Mouse (Mus musculus) testis, adult 2 months (tissue): ENCODE data around the gene Kank2.

Source experiments
- CTCF ChIP-seq: fragments of 200-500 bp; IDR thresholded peaks from 2 replicates; pipeline ENCODE4 v1.5.1; 2012; ENCODE audit warnings: low read depth, mild to moderate bottlenecking, inconsistent platforms, low read length, moderate library complexity; ENCODE audit not compliant: control insufficient read depth, insufficient read depth, insufficient replicate concordance
- POLR2A ChIP-seq: fragments of 200-500 bp; IDR thresholded peaks from 2 replicates; pipeline ENCODE4 v1.6.1; 2012; ENCODE audit warnings: low read depth, mild to moderate bottlenecking, inconsistent platforms, low read length, moderate library complexity; ENCODE audit not compliant: control insufficient read depth

DNA sequence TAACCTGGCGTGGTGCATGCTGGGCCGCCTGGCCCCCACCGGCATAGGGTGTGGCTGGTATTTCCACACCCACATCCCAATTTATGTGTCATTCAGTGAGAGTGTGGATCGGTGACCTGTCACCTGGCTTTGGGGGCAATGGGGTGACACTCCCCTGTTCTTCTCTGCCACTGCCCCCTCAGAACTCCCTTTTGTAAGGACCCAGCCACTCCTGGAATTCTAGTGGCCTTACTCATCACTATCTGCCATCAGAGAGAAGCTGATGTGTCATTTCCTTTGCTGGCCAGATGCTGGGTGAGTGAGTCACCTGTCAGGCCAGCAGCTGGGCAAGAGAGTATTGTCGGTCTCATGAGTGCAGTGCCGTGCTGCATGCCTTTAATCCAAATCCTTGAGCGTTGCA lies 69.3 kb downstream of the Kank2 start:
- TF ChIP-seq CTCF (no peak), POLR2A (no peak)
